Mouse (Mus musculus) heart, postnatal 10 days (tissue): Measurements from ENCODE around the gene Sgpl1. TPM values are rescaled to one million over a fixed set of nuclear protein-coding genes. Genes with fewer than 3 reads are reported as not detected.

Experiments
- DNase-seq, 2 experiments: peaks; one replicate each; pipeline ENCODE4 v3.0.0; 2021
- intact Hi-C: fragments of 180-260 bp; cut with DNase I; formaldehyde crosslinking; loops from one replicate; pipeline ENCODE4 v1.15.1; 2025
- total RNA-seq, 2 experiments: library from RNA; stranded (reverse); gene quantifications; 2 replicates each; pipeline ENCODE4 v1.2.3; 2021

The Sgpl1 gene
- 10 to 100 TPM; 22.3 to 32.7 TPM for total RNA-seq

DNA sequence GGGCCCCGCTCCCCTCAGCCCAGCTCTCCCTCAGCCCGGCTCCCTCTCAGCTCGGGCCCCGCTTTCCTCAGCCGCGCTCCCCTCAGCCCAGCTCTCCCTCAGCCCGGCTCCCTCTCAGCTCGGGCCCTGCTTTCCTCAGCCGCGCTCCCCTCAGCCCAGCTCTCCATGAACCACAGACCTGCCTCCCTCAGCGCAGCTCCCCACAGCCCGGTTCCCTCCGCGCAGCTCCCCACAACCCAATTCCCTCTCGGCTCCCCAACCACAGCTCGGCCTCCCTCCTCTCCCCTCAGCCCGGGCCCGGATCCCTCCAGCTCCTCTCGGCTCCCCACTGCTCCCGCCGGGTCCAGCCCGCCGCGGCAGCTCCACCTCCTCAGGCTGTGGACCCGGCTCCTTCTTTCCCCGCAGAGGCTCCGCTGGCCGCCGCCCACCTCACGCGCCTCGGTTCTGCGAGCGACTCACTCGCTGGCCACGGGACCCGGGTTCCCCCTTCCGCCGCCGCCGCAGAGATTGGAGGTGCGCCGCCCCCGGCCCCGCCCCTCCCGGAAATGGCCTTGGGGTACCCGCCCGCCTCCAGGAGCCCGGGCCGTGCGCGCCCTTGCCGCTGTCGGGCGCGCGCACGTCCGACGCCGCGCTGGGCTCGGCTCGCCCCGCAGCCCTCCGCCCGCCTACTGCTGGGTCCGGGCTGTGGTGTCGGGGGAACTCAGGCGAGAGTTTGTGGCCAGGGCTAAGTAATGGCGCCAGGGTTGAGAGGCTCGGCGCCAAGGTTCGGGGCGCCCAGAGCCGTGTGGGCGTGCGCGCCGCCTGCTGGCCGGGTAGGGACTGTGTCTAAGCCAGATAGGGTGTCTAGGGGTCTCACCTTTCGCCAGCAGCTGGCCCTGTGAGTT lies at the start of gene Sgpl1:
TSS of gene Sgpl1 (minus strand) at position 547 of the 884 bp plus-strand sequence.
- intact Hi-C loops = no loop called here
- DNase-seq = peak; percentile 91 to 93

DNA sequence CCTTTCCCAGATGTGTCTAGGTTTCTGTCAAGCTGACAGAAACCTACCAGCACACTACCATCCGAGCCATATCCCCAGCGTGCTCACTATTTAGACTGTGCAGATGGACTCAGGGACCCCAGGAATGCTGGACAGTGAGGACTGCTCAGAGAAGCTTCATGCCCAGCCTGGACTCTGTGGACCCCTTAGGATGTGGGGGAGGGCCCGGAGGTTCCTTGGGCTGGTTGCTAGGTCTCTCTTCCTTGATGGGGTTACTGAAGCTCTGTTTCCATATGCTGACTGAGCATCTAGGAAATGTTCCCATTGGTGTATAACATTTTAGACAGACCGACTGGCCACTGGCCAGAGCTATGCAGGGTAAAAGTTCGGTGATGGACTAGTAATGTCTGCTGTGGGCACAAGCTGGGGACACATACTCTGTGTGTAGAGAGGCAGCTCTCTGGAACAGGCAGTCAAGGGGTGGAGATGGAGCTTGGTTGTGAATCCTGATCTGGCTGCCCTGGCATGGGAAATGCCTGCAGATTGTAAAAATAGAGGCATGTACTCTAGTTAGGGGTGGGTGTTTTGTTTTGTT lies 48.3 kb upstream of the Sgpl1 start:
- DNase-seq = no peak
- intact Hi-C loops = loop anchor here (5.0 to 10.0 kb wide), 2 partner anchors 76 to 409 kb away; partner anchors contain the start of gene Adamts14

DNA sequence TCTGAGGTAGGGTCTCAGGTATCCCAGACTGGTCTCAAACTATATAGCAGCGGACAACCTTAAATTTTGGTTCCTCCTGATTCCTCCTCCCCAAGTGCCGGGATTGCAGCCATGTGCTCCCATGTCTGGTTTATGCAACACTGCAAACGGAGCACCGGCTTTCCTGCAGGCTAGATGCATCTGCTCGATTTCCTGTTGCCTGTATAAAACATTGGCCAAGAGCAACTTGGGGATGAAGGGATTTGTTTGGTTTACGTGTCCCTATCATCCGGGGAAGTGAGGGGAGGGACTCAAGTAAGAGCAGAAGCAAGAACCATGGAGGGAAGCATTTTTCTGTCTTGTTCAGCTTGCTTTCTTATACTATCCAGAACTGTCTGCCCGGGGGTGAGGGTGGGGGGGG lies 47.7 kb upstream of the Sgpl1 start:
- DNase-seq = no peak
- intact Hi-C loops = loop anchor here (5.0 to 10.0 kb wide), 2 partner anchors 77 to 410 kb away; partner anchors contain the start of gene Adamts14

DNA sequence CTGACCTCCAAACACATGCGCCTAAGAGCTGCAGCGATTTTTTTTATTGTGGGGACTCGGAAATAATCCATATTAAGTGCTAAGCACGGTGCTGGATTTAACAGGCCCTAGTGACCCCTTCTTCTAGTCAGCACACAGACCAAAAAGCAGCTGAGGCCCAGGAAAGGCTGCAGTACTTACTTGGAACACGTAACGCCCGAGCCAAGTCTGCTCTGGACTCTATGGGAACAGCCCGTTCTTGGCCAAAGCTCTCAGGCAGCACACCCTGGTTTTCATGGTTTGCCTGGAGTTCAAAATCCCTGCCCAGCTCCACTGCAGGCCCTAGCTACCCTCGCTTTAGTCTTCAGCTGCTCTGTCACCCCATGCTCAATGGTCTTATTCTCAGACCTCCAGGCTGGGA lies 47.1 kb upstream of the Sgpl1 start:
- intact Hi-C loops = loop anchor here (5.0 to 10.0 kb wide), 2 partner anchors 78 to 410 kb away; partner anchors contain the start of gene Adamts14
- DNase-seq = no peak

DNA sequence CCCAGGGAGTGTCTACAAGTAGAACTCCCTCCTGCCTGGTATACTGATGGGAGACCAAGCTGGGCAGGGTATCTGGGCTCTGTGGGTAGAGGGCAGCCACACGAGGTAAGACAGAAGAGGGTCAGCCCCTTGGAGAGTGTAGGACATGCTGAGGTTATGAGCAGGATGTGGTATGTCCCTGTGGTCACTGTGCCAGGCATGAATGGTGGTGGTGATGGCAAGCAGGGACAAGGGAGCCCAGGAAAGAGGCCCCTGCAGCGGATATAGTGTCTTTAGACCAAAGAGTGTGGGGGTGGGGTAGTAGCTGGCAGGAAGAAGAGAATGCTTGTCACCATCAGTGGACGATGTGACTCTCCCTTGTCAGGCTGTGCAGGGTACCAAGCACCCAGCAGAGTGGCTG lies 40.5 kb upstream of the Sgpl1 start:
- DNase-seq = no peak
- intact Hi-C loops = no loop called here

DNA sequence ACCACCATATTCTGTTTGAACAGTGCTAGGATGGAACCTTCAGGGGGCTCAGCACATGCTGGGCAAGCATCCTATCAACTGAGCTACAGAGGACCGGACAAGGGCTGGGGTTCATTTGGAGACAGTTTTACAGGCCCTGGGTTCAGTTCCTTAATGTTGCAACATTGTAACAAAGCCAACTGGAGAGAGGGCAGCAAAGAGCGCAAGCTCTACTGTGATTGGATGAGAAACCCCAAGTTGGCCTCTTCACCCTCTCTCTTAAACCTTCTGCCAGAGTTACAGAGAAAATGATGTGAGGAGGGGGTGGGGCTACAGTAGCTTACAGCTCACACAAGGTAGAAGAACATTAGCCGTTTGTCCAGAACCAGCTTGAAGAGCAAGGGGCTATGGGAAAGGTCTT lies 39.5 kb upstream of the Sgpl1 start:
- intact Hi-C loops = no loop called here
- no peak for DNase-seq

DNA sequence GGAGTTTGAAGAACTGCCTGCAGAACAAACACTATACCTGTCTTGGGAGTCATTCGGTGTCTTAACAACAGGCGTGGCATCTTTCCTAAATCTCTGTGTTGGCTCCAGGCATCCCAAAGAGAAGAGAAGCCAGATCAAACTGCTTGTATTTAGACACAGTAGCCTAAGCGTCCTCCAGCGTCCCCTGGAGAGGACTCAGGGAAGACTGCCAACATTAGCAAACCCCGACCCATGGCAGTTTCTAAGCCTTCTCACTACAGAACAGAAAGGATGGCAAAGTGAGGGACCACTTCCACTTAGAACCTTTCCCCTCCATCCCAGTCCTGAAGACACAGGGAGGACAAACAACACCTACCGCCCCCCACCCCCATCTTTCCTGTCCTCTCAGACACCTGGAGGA lies 32.4 kb upstream of the Sgpl1 start:
- DNase-seq = no peak
- intact Hi-C loops = loop anchor here (5.0 kb wide), 1 partner anchor 988 kb away; no protein-coding TSS in a partner anchor

DNA sequence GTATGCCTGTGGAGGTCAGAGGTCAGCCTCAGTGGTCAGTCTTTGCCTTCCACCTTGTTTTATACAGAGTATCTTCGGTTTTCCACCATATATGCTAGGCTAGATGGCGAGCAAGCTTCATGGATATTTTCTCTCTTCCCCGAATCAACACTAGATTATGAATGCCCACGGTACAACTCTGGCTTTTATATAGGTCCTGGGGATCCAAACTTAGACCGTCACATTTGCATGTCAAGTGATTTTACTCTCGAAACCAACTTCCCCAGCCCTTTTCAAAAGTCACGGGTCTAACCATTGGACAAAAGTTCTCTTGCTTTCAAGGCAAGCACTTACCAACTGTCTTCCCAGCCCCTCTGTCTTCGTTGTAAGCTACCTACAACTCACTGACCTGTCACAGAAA lies 31.2 kb upstream of the Sgpl1 start:
- intact Hi-C loops = loop anchor here (5.0 kb wide), 1 partner anchor 986 kb away; no protein-coding TSS in a partner anchor
- DNase-seq = no peak

DNA sequence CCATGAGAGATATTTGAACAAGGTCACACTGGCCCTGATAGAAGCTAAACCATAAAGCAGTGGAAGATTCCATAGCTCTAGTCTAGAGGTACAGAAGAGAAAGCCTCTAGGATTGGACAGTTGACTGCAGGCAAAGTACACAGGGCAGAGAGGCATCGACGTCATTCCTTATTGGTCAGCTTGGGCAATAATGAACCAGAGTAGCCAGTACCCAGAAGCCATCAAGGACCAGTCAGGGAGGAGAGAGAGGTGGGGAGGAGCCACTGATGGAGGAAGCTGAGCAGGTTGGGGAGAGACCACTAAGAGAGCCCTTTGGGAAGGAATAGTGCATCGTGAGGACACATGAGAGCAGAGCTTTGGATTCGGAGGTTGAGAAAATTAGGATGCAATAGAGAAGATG lies 30.2 kb upstream of the Sgpl1 start:
- intact Hi-C loops = loop anchor here (5.0 kb wide), 1 partner anchor 985 kb away; no protein-coding TSS in a partner anchor
- no peak for DNase-seq

DNA sequence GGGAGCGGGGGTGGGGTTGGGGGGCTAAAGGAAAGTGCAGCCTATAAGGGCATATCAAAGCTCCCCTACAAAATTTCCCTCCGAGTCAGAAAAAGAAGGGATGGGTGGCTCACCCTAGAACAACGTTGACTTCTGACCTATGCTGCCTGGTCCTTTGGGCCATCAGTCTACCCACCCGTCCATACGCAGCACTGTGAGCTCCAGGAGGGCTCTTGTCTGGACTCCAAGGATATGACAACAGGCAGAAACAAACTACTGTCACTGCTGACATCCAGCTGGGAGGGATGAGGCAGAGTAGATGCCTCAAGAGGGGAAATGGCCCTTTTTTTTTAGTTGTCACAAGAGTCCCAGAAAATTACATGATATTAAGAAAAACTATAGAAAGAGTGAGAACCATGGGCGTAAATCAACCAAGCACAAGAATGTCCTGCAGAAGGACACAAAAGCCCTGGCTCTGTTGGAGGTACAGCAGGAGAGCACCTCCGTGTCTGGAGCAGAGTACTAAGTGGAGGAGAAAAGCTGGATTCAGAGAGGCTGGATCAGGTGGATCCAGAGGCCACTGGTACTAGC lies 28.8 kb upstream of the Sgpl1 start:
- no peak for DNase-seq
- intact Hi-C loops = loop anchor here (5.0 kb wide), 1 partner anchor 984 kb away; no protein-coding TSS in a partner anchor

DNA sequence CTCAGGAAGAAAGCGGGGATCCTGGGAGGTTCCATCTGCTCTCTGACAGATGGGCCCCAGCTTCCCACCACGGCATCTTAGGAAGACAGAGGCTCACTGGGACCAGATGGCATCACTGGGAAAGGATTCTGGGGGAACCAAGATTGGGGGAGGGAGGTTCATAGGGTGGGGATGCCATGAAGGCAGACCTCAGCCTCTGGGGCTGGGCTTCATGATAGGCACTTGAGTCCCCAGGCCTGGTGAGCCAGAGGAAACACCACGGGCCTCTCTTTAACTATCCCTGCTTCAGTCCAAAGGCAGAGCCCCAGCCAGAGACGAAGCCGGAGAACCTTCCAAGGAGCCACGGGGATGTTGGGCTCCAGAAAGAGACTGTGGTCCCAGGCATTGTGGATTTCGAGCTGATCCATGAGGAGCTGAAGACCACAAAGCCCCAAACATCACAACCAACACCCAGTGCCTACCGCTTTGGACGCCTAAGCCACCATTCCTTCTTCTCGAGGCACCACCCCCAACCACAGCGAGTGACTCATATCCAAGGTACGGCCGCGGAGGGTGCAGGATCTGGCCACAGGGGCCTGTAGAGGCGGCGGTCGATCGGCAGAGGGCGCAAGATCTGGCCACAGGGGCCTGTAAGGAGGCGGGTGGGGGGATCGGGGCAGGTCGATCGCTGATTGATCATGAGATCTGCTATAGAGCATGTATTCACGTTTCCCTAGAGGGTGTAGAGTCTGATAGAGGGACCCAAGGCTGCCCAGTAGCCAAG lies 28.1 kb upstream of the Sgpl1 start:
- intact Hi-C loops = loop anchor here (5.0 kb wide), 1 partner anchor 983 kb away; no protein-coding TSS in a partner anchor
- DNase-seq = peak in 1 of 2 experiments; percentile 18

DNA sequence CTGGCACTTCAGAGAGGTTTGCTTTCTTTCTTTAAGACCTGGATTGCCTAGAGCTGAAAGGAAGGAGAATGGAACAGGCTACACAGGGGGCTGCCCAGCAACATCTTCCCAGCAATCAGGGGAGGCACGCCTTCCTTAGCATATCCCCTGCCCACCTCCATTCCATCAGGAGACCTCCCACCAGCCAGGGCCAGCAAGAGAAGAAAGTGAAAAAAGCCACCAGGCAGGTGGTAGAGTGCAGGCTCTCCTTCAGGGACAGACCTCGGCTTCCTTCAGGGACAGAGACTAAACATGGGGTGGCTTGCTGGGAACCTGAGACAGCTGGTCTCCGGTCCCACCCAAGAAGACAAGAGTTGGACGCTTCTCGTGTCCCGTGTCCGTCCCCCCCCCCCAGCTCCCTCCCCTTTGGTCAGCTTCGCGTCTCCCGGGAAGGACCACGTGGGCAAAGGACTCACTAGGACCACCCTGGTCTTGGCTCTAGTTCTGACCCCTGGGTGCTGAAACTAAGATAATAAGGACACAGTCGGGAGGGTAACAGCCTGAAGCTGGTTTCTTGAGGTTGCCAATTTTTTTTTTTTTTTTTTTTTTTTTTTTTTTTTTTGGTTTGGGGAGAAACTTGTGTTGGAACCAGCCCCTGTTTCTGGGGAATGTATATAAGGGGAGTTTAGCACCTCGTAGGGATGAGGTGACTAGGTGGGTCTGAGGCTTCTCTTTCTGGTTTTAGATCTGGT lies 27.4 kb upstream of the Sgpl1 start:
- DNase-seq = peak in 1 of 2 experiments; percentile 35
- intact Hi-C loops = loop anchor here (5.0 kb wide), 1 partner anchor 983 kb away; no protein-coding TSS in a partner anchor

DNA sequence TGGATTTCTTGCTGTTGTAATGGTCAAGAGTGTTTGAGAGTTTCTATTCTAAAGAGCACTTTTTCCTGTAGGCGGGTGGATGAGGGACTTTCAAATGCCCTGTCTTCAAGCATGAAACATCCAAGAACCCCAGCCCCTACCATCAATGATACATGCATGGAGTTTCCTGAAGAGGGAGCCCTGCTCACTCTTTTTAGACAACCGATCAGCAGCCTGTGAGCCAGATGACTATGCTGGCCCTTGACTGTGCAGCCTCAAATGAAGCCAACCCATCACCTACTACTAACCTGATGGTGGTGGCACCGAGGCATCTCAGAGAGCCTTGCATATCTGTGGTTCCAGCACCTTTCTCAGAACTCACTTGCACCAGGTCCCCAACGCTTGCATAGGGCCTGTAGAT lies 25.0 kb upstream of the Sgpl1 start:
- intact Hi-C loops = no loop called here
- no peak for DNase-seq

DNA sequence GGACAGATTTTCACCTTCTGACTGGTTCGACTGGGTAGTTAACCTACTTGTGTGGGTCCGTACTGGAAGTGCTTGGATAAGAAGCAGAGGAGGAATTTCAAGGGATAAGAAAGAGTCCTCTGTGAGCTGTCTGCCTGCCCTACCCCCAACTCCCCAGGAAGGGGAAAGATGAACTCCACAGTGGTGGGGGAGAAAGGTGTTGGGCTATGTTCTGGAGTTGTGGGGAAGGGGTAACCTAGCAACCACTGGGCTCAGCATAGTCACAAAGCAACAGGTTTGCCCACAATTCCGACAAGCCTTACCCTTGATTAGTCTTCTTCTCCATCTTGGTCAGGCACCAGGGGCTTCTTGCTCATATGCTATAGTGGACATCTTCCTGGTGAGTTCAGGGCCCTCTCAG lies 24.2 kb upstream of the Sgpl1 start, which contains the start of gene Tbata:
TSS of gene Tbata (plus strand) at position 301 of the 400 bp plus-strand sequence.
- DNase-seq = no peak
- intact Hi-C loops = no loop called here

DNA sequence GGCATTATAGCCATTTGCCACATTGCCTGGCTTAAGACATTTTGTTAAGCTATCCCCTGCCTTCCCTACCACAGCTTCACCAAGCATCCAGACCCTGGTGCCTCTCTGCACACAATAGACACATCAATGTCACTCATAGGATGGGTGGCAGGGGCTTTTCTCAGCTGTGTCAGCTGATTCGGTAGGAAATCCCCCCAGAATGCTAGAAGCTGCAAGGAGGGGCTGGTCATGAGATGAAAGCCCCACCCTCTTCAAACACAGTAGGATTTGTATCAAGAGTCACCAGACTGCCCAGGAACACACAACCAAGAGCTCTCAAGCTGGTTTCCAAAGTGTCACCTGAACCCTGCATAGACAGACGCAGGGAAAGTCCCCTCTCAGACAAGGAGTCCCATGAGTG lies 20.9 kb upstream of the Sgpl1 start:
- intact Hi-C loops = no loop called here

DNA sequence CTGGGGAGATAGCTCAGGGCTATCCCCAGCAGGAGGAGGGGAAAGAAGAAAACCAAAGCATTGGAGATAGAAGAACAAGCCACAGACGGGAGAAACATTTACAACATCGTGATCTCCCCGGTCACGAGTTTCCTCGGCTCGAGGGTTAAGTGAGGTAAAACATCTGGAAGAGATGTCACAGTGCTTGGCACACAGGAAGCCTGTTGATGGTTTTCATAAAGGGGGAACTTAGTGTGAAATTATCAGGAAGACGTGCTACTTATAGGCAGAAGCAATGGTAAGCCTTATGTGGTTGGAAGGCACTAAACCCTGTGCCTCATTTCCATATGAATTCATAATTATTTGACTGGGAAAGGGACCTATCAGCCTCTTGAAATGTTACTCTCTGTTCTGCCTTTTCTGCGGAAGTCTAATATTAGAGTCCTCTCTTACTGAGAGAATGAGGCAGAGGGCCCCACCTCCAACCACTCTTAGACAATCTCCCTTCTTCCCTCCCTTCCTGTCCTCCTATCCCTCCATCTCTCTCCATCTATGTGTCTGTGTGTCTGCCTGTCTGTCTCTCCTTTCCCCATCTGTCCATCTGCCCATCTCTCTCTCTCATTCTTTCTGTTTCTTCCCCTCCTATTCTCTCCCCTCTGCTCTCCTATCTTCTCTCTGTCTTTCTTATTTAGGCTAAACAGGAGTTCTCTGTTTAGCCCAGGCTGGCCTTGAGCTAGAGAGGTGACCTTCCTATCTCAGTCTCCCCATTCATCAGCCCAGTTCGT lies 20.0 kb upstream of the Sgpl1 start:
- intact Hi-C loops = no loop called here
- peak; percentile 8 to 28 for DNase-seq

More for the DNA sequence above, 20.9 kb upstream of the Sgpl1 start:
- DNase-seq = no peak

DNA sequence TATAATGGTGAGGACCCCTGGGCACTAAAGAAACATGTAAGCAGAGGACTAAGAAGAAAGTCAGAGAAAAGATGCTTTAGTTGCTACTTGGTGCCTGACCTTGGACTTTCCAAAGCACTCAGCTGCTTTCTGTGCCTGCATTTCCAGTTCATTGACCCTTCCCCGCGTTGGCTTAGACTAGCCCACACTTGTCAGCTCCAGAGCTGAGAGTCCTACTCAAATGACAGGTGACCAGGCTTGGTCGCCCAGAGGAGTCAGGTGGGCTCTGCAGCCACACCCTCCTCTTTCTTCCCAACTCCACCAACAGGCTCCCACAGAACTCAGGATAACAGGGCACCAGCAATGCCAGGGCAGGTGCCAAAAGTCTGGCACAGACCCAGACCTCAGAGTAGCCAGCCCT lies 14.9 kb upstream of the Sgpl1 start:
- intact Hi-C loops = no loop called here

DNA sequence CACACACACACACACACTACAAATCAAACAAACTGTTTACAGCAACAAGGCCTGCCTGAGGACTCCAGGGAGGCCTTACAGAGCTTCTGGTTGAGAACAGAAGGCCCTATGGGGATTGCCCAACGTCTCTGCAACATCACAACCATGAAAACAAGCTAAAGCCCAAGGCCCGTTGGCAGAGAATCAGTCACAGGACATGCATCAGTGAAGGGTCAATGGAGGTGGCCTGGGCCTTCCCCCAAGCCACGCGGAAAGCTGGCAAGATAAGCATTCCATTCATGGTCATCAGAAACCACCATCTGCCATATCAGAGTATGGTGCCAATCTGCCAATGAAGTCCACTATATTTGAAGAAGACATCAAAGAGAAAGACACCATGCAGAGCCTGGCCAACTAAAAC lies 13.2 kb upstream of the Sgpl1 start:
- DNase-seq = peak; percentile 29 to 39
- intact Hi-C loops = no loop called here

More for the DNA sequence above, 14.9 kb upstream of the Sgpl1 start:
- no peak for DNase-seq

DNA sequence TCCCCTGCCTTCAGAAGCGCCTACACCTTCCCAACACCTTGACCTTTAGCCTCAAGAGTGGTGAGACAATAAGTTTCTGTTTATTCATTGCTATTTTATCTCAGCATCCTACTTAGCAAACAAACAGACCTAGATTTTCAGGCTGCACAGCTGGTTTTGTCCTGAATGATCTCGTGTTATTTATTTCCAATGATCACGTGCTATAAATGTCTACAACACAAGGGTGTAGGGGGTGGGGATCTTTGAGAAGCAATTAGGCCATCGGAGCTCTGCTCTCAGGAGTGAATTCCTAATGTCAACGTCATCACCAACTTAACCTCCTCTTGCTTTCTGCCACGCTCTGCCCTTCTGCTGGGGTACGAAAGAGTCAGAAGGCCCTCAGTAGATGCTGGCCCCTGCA lies 12.6 kb upstream of the Sgpl1 start:
- DNase-seq = no peak
- intact Hi-C loops = no loop called here
